Mouse (Mus musculus) brain, embryonic 14.5 days (tissue): Measurements from ENCODE around the gene Pdzk1.

Experiments used
- CTCF ChIP-seq: fragments of 200-500 bp; IDR thresholded peaks from 2 replicates; pipeline ENCODE4 v1.5.1; 2012; ENCODE audit warnings: inconsistent platforms, mild to moderate bottlenecking, moderate library complexity, borderline replicate concordance; ENCODE audit not compliant: insufficient read depth, insufficient read length; ENCODE audit errors: extremely low read depth
- POLR2A ChIP-seq: fragments of 200-500 bp; IDR thresholded peaks from 2 replicates; pipeline ENCODE4 v1.6.1; 2012; ENCODE audit warnings: mild to moderate bottlenecking, inconsistent platforms, borderline replicate concordance; ENCODE audit not compliant: poor library complexity, insufficient read depth, insufficient read length, severe bottlenecking; ENCODE audit errors: extremely low read depth

GRCm38 (mm10) chr3:96871070-96871469, 42.0 kb downstream of the Pdzk1 start:
- TF ChIP-seq POLR2A = no peak
- TF ChIP-seq CTCF = no peak
